Mouse (Mus musculus) midbrain, embryonic 14.5 days (tissue): ENCODE measurements around the gene Fnip2. TPM values are rescaled to one million over a fixed set of nuclear protein-coding genes. Genes with fewer than 3 reads are reported as not detected.
A peak's percentile ranks its signal among the peaks of the same experiment; 100 is the strongest.

ENCODE experiments used
- ATAC-seq: fragments of 200-750 bp; cut with Nextera tagmentation; 2 replicates; pipeline ENCODE4 v1.8.0; 2017; ENCODE audit warnings: moderate number of reproducible peaks, moderate library complexity; ENCODE audit not compliant: low FRiP score, low TSS enrichment
- DNase-seq: peaks from one replicate; pipeline ENCODE4 v3.0.0-alpha.2; 2015
- H3K27ac ChIP-seq: fragments of 300-500 bp; sonication (generic); replicated peaks from 2 replicates; pipeline ENCODE4 v1.5.1; 2014; ENCODE audit warnings: mild to moderate bottlenecking, low read depth, low read length, moderate library complexity
- H3K27me3 ChIP-seq: fragments of 300-500 bp; sonication (generic); 2 replicates; pipeline ENCODE4 v1.6.1; 2014; ENCODE audit warnings: low read length, control low read depth, mixed read lengths; ENCODE audit not compliant: control insufficient read depth, insufficient read depth
- H3K36me3 ChIP-seq: fragments of 300-500 bp; sonication (generic); 2 replicates; pipeline ENCODE4 v1.6.1; 2014; ENCODE audit warnings: low read length, control low read depth; ENCODE audit not compliant: control insufficient read depth, insufficient read depth
- H3K4me1 ChIP-seq: fragments of 300-500 bp; sonication (generic); 2 replicates; pipeline ENCODE4 v1.6.1; 2014; ENCODE audit warnings: mild to moderate bottlenecking, antibody characterized with exemption, low read length, control low read depth; ENCODE audit not compliant: control insufficient read depth, insufficient read depth
- H3K4me2 ChIP-seq: fragments of 300-500 bp; sonication (generic); 2 replicates; pipeline ENCODE4 v1.6.1; 2014; ENCODE audit warnings: mild to moderate bottlenecking, low read length, moderate library complexity
- H3K4me3 ChIP-seq: fragments of 300-500 bp; sonication (generic); replicated peaks from 2 replicates; pipeline ENCODE4 v1.5.1; 2014; ENCODE audit warnings: low read depth, low read length
- H3K9ac ChIP-seq: fragments of 300-500 bp; sonication (generic); replicated peaks from 2 replicates; pipeline ENCODE4 v1.6.1; 2014; ENCODE audit warnings: mild to moderate bottlenecking, low read length, moderate library complexity
- H3K9me3 ChIP-seq: fragments of 300-500 bp; sonication (generic); 2 replicates; pipeline ENCODE4 v1.6.1; 2016; ENCODE audit warnings: low read length, control low read depth, mixed read lengths; ENCODE audit not compliant: control insufficient read depth
- WGBS: fragments of 180-500 bp; shearing (Covaris S2); extraction: QIAGEN DNeasy Blood & Tissue Kit; methylation state at CpG from one replicate; pipeline ENCODE4 v1.1.7; 2014; 5-methylcytosine and 5-hydroxymethylcytosine counted together
- polyA plus RNA-seq: library from polyadenylated mRNA; unstranded; fragments of >200 nt; fragmentation: Nextera tagmentation; extraction: Ambion mirVana; gene quantifications from 2 replicates; pipeline ENCODE4 v1.2.1, GENCODE M21; 2014

The Fnip2 gene
- polyA plus RNA-seq, 1 experiment from 2014 or later, result 7.7 TPM

GRCm38 (mm10) chr3:79523349-79523748 lies 44.2 kb downstream of the Fnip2 start:
- H3K4me2 ChIP-seq, result no peak overlapping the region
- no peak overlapping the region for H3K4me3 ChIP-seq
- no peak for DNase-seq
- no peaks in the 10 kb centered on the region for H3K36me3 ChIP-seq
- no peak for ATAC-seq
- no peaks in the 10 kb centered on the region for H3K9me3 ChIP-seq
- peaks cover 13% of the 10 kb centered on the region for H3K4me1 ChIP-seq
- no peak overlapping the region for H3K9ac ChIP-seq
- no peak overlapping the region for H3K27ac ChIP-seq
- 91% methylated on average over 4 of the region's 4 CpGs for WGBS
- no peaks in the 10 kb centered on the region for H3K27me3 ChIP-seq

GRCm38 (mm10) chr3:79519862-79520261 lies 47.7 kb downstream of the Fnip2 start:
- Histone ChIP-seq H3K9ac (no peak overlapping the region), H3K9me3 (no peaks in the 10 kb centered on the region), H3K4me2 (no peak overlapping the region), H3K27me3 (no peaks in the 10 kb centered on the region), H3K27ac (no peak overlapping the region), H3K36me3 (no peaks in the 10 kb centered on the region), H3K4me3 (no peak overlapping the region), H3K4me1 (peaks cover 13% of the 10 kb centered on the region)
- no peak for ATAC-seq
- no peak for DNase-seq
- WGBS, result 75% methylated on average over 9 of the region's 9 CpGs

DNA sequence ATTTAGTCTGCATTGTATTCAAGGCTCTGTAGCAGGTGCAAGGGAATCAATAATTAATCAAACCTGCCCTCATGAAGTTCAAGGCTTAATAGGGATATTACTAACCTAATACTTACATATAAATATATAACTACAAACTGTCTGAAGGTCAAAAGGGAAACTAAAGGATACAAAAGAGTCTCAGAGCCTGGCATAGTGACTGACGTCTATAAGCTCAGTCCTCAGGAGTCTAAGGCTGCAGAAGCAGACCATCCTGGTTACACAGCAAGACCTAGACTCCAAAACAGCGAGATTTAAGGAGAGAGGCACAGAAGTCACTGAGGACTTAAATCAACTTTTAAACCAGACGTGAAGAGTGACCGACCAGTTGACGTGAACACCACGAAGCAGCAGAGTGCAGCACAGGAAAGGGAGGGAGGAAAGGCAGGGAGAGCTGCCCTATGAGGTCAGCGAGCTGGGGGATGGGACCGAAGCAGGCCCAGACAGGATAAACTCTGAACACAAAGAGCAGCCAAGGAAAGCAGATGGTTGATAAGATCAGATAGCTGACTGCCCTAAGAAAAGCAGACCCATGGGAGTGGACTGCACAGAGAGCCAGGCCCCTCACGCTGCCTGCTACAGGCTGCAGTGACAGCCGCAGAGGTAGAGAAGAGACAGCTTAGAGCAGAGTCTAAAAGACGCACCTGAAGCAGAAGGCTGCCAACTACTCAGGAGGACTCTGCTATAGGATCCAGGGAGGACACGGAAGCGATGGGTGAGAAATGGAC lies 48.7 kb downstream of the Fnip2 start:
- peaks cover 13% of the 10 kb centered on the region for H3K4me1 ChIP-seq
- 29% methylated on average over 13 of the region's 13 CpGs for WGBS
- ATAC-seq (peak; percentile 68; the same call in 1 of the 2 replicates), DNase-seq (peak; percentile 44)
- no peak overlapping the region for H3K4me2 ChIP-seq
- no peaks in the 10 kb centered on the region for H3K36me3 ChIP-seq
- no peaks in the 10 kb centered on the region for H3K27me3 ChIP-seq
- H3K27ac ChIP-seq, result peak overlapping the region; percentile 41; the same call in 1 of the 2 replicates
- H3K9me3 ChIP-seq, result no peaks in the 10 kb centered on the region
- H3K4me3 ChIP-seq, result no peak overlapping the region
- no peak overlapping the region for H3K9ac ChIP-seq

GRCm38 (mm10) chr3:79517884-79518591 lies 49.6 kb downstream of the Fnip2 start:
- 57% methylated on average over 17 of the region's 17 CpGs for WGBS
- no peaks in the 10 kb centered on the region for H3K9me3 ChIP-seq
- no peak overlapping the region for H3K9ac ChIP-seq
- H3K27me3 ChIP-seq, result no peaks in the 10 kb centered on the region
- no peak overlapping the region for H3K4me2 ChIP-seq
- ATAC-seq, result no peak
- peaks cover 13% of the 10 kb centered on the region for H3K4me1 ChIP-seq
- H3K36me3 ChIP-seq, result no peaks in the 10 kb centered on the region
- peak; percentile 38 for DNase-seq
- H3K4me3 ChIP-seq, result no peak overlapping the region
- peak overlapping the region; percentile 41; the same call in 1 of the 2 replicates for H3K27ac ChIP-seq

DNA sequence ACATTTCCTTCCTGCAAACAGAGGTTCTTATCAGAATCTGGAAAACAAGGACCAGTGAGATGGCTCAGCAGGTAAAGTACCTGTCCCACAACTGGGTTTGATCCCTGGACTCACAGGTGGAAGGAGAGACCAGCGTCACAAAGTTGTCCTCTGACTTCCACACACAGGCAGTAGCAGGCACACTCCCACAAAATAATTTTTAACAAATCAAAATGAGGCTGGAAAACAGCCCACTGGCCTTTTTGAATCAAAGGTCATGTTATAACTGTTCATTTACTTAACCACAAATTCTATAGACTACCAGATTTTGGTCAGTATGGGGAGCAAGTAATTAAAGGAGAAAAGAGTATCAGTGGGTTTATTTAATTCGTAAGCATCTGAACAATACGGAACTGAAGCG lies 50.6 kb downstream of the Fnip2 start:
- Histone ChIP-seq H3K4me1 (peaks cover 13% of the 10 kb centered on the region), H3K27me3 (no peaks in the 10 kb centered on the region), H3K9me3 (no peaks in the 10 kb centered on the region), H3K4me3 (no peak overlapping the region), H3K27ac (no peak overlapping the region), H3K36me3 (0 out of 2 replicates have a peak, but pooled peaks cover under 1% of the 10 kb centered on the region), H3K9ac (no peak overlapping the region), H3K4me2 (no peak overlapping the region)
- DNase-seq (no peak), ATAC-seq (no peak)
- 92% methylated on average over 4 of the region's 4 CpGs for WGBS

DNA sequence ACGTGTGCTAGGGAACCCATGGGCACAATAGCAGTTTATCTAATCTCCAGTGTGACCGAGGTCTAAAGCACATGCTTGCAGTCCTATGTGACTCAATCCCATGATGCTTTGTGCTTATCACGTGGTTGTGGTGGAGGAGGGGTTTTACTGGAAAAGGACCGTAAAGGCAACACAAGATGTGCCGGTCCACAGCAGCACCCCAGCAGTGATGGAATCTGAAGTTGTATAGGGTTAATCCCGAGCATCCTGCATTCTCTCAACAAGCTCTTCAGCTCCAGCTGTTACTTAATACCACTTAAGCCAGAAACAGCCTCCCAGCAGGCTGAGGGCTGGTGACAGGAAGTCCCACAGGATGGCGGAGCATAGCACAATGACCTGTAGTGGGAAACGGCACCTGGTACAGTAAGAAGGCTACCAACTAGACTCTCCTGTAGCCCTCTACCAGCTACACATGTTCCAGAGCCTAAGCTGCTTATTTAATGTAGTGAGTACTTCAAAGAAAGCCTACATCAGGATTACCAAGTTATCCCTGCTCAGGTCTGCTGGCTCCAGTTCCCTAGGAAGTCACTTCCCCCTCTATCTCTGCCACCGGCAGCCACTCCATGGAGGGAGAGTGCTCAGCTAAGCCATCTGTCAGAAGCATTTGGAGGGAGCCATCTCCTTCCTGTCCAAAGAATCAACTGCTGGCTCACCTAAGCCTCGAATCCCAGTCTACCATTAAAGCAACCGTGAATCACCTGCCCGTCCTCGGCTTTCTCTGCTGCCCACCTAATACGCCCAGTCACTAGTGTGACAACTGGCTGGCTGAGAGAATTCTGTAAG lies 51.3 kb downstream of the Fnip2 start:
- Histone ChIP-seq H3K9ac (no peak overlapping the region), H3K36me3 (0 out of 2 replicates have a peak, but pooled peaks cover 3% of the 10 kb centered on the region), H3K4me1 (peaks cover 13% of the 10 kb centered on the region), H3K27ac (no peak overlapping the region), H3K4me2 (no peak overlapping the region), H3K4me3 (no peak overlapping the region), H3K9me3 (no peaks in the 10 kb centered on the region), H3K27me3 (no peaks in the 10 kb centered on the region)
- no peak for DNase-seq
- 64% methylated on average over 14 of the region's 14 CpGs for WGBS
- ATAC-seq, result no peak

- 0 out of 2 replicates have a peak, but pooled peaks cover 3% of the 10 kb centered on the region for H3K36me3 ChIP-seq
- DNase-seq (no peak), ATAC-seq (no peak)
- peaks cover 6% of the 10 kb centered on the region for H3K4me1 ChIP-seq
- no peak overlapping the region for H3K4me2 ChIP-seq
- no peak overlapping the region for H3K9ac ChIP-seq
- no peaks in the 10 kb centered on the region for H3K9me3 ChIP-seq
- H3K4me3 ChIP-seq, result no peak overlapping the region
- WGBS, result 95% methylated on average over 2 of the region's 2 CpGs
- H3K27ac ChIP-seq, result no peak overlapping the region
- no peaks in the 10 kb centered on the region for H3K27me3 ChIP-seq
These were observed 53.3 kb downstream of the Fnip2 start for GRCm38 (mm10) chr3:79514304-79514703.

GRCm38 (mm10) chr3:79501166-79501728 lies 66.3 kb downstream of the Fnip2 start:
- H3K9ac ChIP-seq, result no peak overlapping the region
- H3K36me3 ChIP-seq, result peaks cover 17% of the 10 kb centered on the region; the same call in 1 of the 2 replicates
- 66% methylated on average over 2 of the region's 2 CpGs for WGBS

More at GRCm38 (mm10) chr3:79501166-79501728, 66.3 kb downstream of the Fnip2 start:
- no peak for ATAC-seq
- no peaks in the 10 kb centered on the region for H3K4me1 ChIP-seq
- no peak overlapping the region for H3K27ac ChIP-seq
- H3K4me2 ChIP-seq, result no peak overlapping the region
- no peak overlapping the region for H3K4me3 ChIP-seq
- H3K9me3 ChIP-seq, result no peaks in the 10 kb centered on the region
- no peaks in the 10 kb centered on the region for H3K27me3 ChIP-seq
- no peak for DNase-seq
